Mouse (Mus musculus): ENCODE results near the gene Stoml1.

GRCm38 (mm10) chr9:58271109-58271508 lies 18.1 kb downstream of the Stoml1 start:
- TF ChIP-seq MAFK (IDR thresholded peaks at IDR 0.05; ENCODE audit: insufficient read depth, low read depth, low read length) (no peak), ZC3H11A (IDR thresholded peaks at IDR 0.05; ENCODE audit: borderline replicate concordance, low read depth, low read length) (no peak), CHD2 (IDR thresholded peaks at IDR 0.05; ENCODE audit: low read depth, low read length) (no peak), HCFC1 (IDR thresholded peaks at IDR 0.05; ENCODE audit: borderline replicate concordance, insufficient read depth, low read length) (no peak)

Measured in ES-E14 (cell line).